Mouse (Mus musculus): ENCODE data around the gene Chst12. TPM values are rescaled to one million over a fixed set of nuclear protein-coding genes. Genes with fewer than 3 reads are reported as not detected.

Chst12 gene
- total and polyA plus RNA-seq, 2 experiments from 2014 or later = 15.8 to 21.8 TPM

DNA sequence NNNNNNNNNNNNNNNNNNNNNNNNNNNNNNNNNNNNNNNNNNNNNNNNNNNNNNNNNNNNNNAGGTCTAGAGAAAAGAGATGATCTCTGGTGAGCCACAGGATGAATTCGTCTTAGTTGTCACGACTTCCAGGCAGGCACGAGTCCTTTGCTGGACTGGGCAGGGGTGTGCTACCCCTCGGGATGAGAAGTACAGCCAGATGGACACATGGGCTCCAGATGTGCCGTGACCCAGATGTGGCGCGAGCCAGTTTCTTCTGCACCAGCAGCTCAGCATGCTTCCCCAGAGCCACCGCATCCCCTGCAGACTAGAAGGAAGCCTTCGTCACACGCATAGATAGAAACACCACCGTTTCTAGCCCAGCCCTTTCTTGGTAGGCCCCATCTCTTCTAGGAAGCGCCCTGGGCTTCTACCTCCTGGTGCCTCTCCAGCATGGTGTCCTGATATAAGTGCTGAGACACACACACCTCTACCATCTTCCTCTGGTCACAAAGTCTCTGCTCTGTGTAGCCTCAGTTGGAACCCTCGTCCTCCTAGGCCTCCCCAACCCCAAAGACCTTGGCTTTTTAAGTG lies 32.8 kb downstream of the Chst12 start:
- no peak for DNase-seq (ENCODE audit: low spot score)
- Histone ChIP-seq H3K4me2 (ENCODE audit: low read depth, low read length, poor library complexity, severe bottlenecking) (no peak overlapping the region), H3K27me3 (ENCODE audit: insufficient read depth, low read length) (no peaks in the 10 kb centered on the region), H3K4me3 (ENCODE audit: low read depth, low read length) (no peak overlapping the region), H3K9ac (replicated peaks; ENCODE audit: low read length, poor library complexity, severe bottlenecking) (no peak overlapping the region), H3K36me3 (ENCODE audit: insufficient read depth, low read length) (no peaks in the 10 kb centered on the region), H3K27ac (ENCODE audit: low read depth, low read length) (no peak overlapping the region), H3K4me1 (ENCODE audit: insufficient read depth, low read length) (no peaks in the 10 kb centered on the region), H3K9me3 (ENCODE audit: low read length) (no peaks in the 10 kb centered on the region)
- no peak for TF ChIP-seq CTCF (IDR thresholded peaks at IDR 0.05)
- no peak for ATAC-seq (ENCODE audit: low FRiP score)
- 79% methylated on average over 13 of the region's 13 CpGs for WGBS

DNA sequence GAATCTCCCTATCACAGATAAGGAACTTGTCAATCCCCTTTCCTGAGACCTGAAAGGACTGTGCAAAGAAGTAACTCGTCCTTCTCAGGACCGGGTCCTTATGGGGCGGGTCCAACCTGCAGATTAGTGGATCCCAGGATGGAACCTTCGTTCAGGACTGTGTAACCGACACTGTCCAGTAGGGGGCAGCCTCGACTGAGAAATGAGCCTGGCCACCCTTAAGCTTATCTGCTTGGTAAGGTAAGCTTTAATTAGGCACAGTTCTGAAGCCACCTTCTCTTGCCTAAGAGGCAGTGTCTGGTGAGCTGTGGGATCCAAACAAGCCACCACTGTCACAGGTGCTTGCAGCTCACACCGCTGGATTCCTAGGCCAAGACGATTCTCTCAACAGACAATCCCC lies 34.8 kb downstream of the Chst12 start:
- no peaks in the 10 kb centered on the region for H3K4me1 ChIP-seq (ENCODE audit: insufficient read depth, low read length)
- no peak for ATAC-seq (ENCODE audit: low FRiP score)
- no peaks in the 10 kb centered on the region for H3K27me3 ChIP-seq (ENCODE audit: insufficient read depth, low read length)
- H3K4me3 ChIP-seq (ENCODE audit: low read depth, low read length) = no peak overlapping the region
- TF ChIP-seq CTCF (IDR thresholded peaks at IDR 0.05) = peak; percentile 94
- H3K9me3 ChIP-seq (ENCODE audit: low read length) = no peaks in the 10 kb centered on the region
- no peaks in the 10 kb centered on the region for H3K36me3 ChIP-seq (ENCODE audit: insufficient read depth, low read length)
- no peak overlapping the region for H3K9ac ChIP-seq (replicated peaks; ENCODE audit: low read length, poor library complexity, severe bottlenecking)
- H3K27ac ChIP-seq (ENCODE audit: low read depth, low read length) = no peak overlapping the region
- peak; percentile 79 for DNase-seq (ENCODE audit: low spot score)
- WGBS = 14% methylated on average over 8 of the region's 8 CpGs
- H3K4me2 ChIP-seq (ENCODE audit: low read depth, low read length, poor library complexity, severe bottlenecking) = no peak overlapping the region

DNA sequence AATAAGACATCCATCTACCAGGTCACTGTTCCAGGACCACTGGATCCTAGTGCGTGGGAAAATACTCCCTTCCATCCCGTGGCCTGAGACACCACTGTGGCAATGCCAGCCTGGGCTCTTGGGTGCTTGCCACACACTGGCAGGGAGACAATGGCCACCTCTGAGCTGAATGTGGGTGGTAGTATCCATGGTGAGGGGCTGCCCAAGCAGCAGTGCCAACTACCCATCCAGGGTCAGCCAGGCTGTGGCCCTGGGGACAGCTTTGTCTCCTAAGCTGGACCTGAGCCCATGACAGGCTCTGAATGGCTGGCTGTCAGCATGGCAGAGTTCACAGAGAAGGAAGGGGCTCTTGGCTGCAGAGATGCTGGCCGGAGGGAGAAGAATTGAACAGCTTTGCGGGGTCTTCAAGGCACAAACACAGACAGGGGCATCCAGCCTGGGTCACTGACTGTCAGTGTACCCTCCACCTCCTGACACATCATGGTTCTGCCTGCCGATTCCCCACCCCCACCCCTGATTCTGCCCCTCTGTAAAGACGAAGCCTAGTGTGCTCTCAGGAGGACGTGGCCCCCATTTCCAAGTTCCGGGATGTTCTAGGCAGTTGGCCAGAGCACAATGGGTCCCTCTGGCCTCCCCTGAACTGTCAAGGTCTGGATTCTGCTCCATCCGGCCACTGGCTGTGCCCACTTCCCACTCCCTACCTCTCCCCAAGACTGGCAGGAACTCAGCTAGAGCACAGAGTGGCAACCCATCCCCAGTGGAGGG lies 37.6 kb downstream of the Chst12 start:
- Histone ChIP-seq H3K4me2 (ENCODE audit: low read depth, low read length, poor library complexity, severe bottlenecking) (no peak overlapping the region), H3K27ac (ENCODE audit: low read depth, low read length) (0 out of 2 replicates have a peak overlapping the region, but pooled peaks have one; percentile 44), H3K4me3 (ENCODE audit: low read depth, low read length) (no peak overlapping the region), H3K9me3 (ENCODE audit: low read length) (no peaks in the 10 kb centered on the region), H3K27me3 (ENCODE audit: insufficient read depth, low read length) (no peaks in the 10 kb centered on the region), H3K4me1 (ENCODE audit: insufficient read depth, low read length) (no peaks in the 10 kb centered on the region), H3K9ac (replicated peaks; ENCODE audit: low read length, poor library complexity, severe bottlenecking) (no peak overlapping the region), H3K36me3 (ENCODE audit: insufficient read depth, low read length) (no peaks in the 10 kb centered on the region)
- ATAC-seq (ENCODE audit: low FRiP score) = peak; percentile 92
- no peak for TF ChIP-seq CTCF (IDR thresholded peaks at IDR 0.05)
- WGBS = 45% methylated on average over 9 of the region's 9 CpGs
- DNase-seq (ENCODE audit: low spot score) = peak; percentile 89

DNA sequence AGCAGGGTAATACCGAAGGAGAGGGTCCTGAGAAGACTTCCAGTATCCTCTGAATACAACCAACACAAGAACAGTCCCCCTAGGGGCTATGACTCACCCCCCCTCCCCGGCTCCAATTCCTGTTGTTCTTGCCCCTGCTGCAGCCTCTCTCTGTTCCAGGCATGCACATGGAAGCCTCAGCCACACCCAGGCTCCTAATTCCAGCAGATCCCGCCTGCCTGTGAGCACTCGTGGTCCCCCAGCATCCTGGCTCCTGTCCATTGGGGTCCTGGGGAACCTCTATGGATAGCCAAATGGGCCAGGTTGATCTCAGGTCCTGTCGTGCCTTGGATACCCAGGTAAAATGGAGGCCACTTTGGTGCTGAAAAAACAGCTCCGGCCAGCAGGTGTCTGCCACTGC lies 40.3 kb downstream of the Chst12 start:
- no peak overlapping the region for H3K27ac ChIP-seq (ENCODE audit: low read depth, low read length)
- H3K27me3 ChIP-seq (ENCODE audit: insufficient read depth, low read length) = no peaks in the 10 kb centered on the region
- ATAC-seq (ENCODE audit: low FRiP score) (no peak), DNase-seq (ENCODE audit: low spot score) (no peak)
- no peaks in the 10 kb centered on the region for H3K36me3 ChIP-seq (ENCODE audit: insufficient read depth, low read length)
- no peak overlapping the region for H3K4me2 ChIP-seq (ENCODE audit: low read depth, low read length, poor library complexity, severe bottlenecking)
- no peaks in the 10 kb centered on the region for H3K9me3 ChIP-seq (ENCODE audit: low read length)
- WGBS = 60% methylated on average over 6 of the region's 6 CpGs
- no peak overlapping the region for H3K4me3 ChIP-seq (ENCODE audit: low read depth, low read length)
- no peaks in the 10 kb centered on the region for H3K4me1 ChIP-seq (ENCODE audit: insufficient read depth, low read length)
- H3K9ac ChIP-seq (replicated peaks; ENCODE audit: low read length, poor library complexity, severe bottlenecking) = no peak overlapping the region
- no peak for TF ChIP-seq CTCF (IDR thresholded peaks at IDR 0.05)

DNA sequence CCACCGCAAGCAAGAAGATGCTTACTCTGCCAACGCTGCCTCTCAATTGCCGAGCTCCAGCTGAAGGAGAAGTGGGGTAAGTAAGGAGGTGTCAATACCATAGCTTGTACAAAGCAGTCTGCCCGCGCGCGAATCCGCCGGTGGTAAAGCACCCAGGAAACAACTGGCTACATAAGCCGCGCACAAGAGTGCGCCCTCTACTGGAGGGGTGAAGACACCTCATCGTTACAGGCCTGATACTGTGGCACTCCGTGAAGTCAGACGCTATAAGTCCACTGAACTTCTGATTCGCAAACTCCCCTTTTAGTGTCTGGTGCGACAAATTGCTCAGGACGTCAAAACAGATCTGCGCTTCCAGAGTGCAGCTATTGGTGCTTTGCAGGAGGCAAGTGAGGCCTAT lies 41.0 kb downstream of the Chst12 start:
- no peak for DNase-seq (ENCODE audit: low spot score)
- H3K4me1 ChIP-seq (ENCODE audit: insufficient read depth, low read length) = no peaks in the 10 kb centered on the region
- no peak overlapping the region for H3K27ac ChIP-seq (ENCODE audit: low read depth, low read length)
- H3K36me3 ChIP-seq (ENCODE audit: insufficient read depth, low read length) = no peaks in the 10 kb centered on the region
- H3K4me3 ChIP-seq (ENCODE audit: low read depth, low read length) = no peak overlapping the region
- no peak for ATAC-seq (ENCODE audit: low FRiP score)
- WGBS = 88% methylated on average over 19 of the region's 19 CpGs
- H3K27me3 ChIP-seq (ENCODE audit: insufficient read depth, low read length) = no peaks in the 10 kb centered on the region
- no peak overlapping the region for H3K9ac ChIP-seq (replicated peaks; ENCODE audit: low read length, poor library complexity, severe bottlenecking)
- TF ChIP-seq CTCF (IDR thresholded peaks at IDR 0.05) = peak; percentile 23; the same call in 1 of the 2 replicates
- H3K9me3 ChIP-seq (ENCODE audit: low read length) = no peaks in the 10 kb centered on the region
- no peak overlapping the region for H3K4me2 ChIP-seq (ENCODE audit: low read depth, low read length, poor library complexity, severe bottlenecking)

All from midbrain, postnatal 0 days (tissue).